Mouse (Mus musculus): Measurements from ENCODE around the gene Gm49027.
A peak's percentile ranks its signal among the peaks of the same experiment; 100 is the strongest.
"Not testable (repeated sequence)": the region's sequence is repeated elsewhere in the genome, so short reads cannot be mapped to it uniquely, and the experiment has no call there.

The Gm49027 gene

DNA sequence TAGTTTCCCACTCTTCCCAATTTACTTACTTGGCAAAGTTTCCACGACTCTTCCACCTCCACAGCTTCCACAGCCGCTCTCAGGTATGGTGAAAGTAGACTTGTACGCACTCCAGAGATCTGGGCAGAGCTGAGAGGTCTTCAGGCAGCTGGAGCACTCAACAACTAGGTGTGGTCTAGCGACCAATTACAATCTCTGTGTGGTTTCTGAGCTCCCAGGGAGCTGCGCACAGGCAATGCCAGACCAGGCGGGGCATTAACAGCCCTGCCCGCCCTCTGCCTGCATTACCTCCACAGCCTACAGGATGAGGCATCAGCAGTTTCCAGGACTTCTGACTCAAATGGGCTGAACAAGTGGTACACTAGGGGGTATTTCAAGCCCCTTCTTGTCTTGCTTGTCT is at the start of gene Gm49027:
TSS of gene Gm49027 (minus strand) at position 208 of the 400 bp plus-strand sequence.
- DNase-seq (ENCODE audit: low spot score) = no peak

- no peak for DNase-seq (ENCODE audit: low spot score)
Measured at GRCm38 (mm10) chr5:123573362-123573761, 48.1 kb upstream of the Gm49027 start.

- peak; percentile 100 for DNase-seq (ENCODE audit: low spot score)
Measured at GRCm38 (mm10) chr5:123572357-123573186, 47.3 kb upstream of the Gm49027 start, which contains the start of gene Vps33a. Gene Vps33a, minus strand, starts transcription at chr5:123573038.

DNA sequence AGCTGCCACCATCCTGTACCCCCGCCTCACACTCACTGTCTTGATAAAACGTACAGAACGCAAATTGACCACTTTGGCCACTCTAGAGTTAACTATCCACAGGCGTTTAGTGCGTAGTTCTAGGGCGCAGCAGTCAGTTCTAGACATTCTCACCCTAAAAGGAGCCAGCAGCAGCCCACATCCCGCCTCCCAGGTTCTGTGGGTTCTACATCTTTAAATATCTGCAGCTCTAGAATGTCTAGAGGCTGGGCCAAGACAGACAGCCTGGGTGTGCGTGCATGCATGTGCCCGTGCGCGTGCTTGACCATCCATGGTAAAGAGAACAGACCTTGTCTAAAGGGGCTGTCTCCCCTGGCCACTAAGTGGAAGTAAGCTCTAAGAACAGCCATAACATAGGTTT is 35.8 kb upstream of the Gm49027 start:
- DNase-seq (ENCODE audit: low spot score) = no peak

DNA sequence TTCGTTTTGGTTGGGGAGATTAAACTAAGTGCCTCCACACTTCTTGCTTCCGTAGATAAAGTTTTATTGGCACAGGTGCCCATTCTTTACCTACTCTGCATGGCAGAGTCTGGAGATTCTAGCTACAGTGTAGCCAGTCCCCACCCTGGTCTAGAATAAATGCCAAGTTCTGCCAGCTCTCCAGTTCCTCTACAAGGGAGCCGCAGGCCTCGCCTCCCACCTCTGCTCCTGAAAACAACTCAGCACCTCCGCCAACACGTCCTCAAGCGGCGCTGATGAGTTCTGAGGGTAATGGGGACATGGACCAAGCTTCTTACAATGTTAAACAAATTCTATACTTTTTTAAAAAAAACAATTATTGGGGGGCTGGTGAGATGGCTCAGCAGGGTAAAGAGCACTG is 34.3 kb upstream of the Gm49027 start:
- DNase-seq (ENCODE audit: low spot score) = no peak

DNA sequence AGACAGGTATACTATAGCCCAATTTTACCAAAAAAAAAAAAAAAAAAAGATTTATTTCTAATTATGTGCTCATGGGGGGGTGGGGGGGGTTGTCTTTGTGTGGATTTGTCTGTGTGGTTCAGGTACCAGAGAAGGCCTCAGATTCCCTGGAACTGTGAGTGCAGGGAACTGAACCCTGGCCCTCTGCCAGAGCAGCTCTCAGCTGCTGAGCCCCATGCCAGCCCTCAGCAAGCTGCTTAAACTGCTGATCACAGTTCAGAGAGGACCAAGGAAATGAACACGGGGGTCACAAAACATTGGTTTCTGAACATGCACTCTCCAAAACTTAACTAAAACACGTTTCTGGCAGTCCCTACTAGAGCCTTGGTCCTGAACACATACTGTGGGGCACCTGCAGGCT is 31.2 kb upstream of the Gm49027 start:
- no peak for DNase-seq (ENCODE audit: low spot score)

DNA sequence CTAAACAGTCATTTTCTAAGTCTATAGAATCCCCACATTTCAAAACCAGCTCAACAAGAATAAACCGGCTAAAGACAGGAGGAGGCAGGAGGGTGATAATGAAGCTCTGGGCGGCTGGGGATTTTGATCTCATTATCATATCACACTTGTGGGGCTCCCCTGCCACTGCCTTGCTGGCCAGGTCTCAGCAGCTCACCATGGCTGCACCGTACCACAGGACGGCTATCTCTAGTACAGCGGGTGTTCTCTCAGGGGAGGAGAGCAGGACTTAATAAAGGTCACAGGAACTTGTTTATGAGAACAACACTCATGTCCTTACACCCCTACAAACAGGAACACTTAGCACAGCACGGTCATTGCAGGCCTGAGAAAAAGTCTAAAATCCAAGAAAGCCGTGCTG is 30.4 kb upstream of the Gm49027 start:
- no peak for DNase-seq (ENCODE audit: low spot score)

- no peak for DNase-seq (ENCODE audit: low spot score)
Measured at GRCm38 (mm10) chr5:123533801-123534200, 8.5 kb upstream of the Gm49027 start.

GRCm38 (mm10) chr5:123530056-123530455 is 4.8 kb upstream of the Gm49027 start:
- no peak for DNase-seq (ENCODE audit: low spot score)

- DNase-seq (ENCODE audit: low spot score) = no peak
Measured at GRCm38 (mm10) chr5:123528641-123529040, 3.4 kb upstream of the Gm49027 start.

- DNase-seq (ENCODE audit: low spot score) = no peak
Measured at GRCm38 (mm10) chr5:123525916-123526495, 718 bp upstream of the Gm49027 start.

DNA sequence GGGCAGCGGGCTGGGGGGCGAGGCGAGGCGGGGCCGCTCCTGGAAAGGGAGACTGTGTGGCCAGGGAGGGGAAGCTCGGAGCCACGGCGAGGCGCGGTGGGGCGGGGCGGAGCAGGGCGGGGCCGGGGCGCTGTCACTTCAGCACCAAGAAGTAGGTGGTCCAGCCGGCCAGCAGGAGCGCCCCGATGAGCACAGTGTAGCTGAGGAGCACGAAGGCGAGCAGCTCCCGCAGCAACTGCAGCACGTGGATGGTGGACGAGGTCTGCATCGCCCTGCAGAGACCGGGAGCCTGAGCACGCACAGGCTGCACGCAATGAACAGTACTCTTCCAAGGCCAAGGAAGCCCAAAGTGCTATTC is 916 bp downstream of the Gm49027 start:
- DNase-seq (ENCODE audit: low spot score) = peak; percentile 86

DNA sequence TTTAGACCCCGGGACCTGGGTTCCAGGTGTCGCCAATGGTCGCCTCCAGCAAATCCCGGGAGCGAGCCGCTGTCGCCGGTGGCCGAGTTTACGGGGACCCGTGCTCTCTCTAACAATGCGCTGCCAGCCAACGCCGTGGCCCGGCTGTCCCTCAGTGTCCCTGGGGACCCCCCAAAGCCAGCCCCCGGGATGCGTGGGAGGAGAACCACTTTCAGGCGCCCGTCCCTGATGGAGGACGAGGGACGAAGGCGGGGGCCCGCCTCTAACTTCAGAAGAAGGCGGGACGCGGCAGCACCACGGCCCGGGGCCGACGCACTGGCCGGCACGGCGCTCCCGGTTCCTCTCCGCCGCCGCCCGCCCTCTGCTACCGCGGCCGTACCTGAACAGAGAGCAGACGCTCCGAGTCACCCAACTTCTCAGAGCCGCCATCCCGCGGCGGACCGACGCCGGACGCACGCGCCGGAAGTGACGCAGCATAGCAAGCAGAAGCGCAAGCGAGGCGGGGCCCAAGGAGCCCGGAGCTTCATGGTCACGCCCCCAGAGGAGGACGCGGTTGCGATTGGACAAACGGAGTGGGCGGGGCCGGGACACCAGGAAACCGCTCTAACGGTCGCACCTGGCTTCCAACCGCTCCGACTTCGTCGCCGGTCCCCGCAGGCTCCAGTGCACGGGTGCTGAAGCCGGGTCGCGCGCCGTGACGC is 1.4 kb downstream of the Gm49027 start, which contains the start of gene Diablo:
TSS of gene Diablo (minus strand) at position 485 of the 701 bp plus-strand sequence.
- peak; percentile 100 for DNase-seq (ENCODE audit: low spot score)

GRCm38 (mm10) chr5:123522166-123522565 is 3.1 kb downstream of the Gm49027 start:
- DNase-seq (ENCODE audit: low spot score) = no peak

DNA sequence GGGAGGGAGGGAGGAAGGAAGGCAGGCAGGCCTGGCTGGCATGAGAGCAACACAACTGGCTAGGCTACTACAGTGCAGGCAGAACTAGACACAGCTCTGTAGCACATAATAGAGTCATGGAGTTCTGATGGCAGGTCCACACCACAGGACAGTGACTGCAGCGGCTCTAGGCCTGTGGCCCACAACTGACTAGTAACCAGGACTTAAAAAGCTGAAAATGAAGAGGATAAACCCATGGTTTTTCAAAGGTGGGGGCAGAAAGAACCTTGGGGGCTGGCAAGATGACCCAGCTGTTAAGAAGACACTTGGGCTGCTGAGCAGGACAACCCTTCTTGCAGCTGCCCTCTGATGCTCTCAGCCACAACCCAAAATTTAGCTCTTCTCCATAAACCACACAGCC is 3.7 kb downstream of the Gm49027 start:
- no peak for DNase-seq (ENCODE audit: low spot score)

- DNase-seq (ENCODE audit: low spot score) = no peak
Measured at GRCm38 (mm10) chr5:123520666-123521065, 4.6 kb downstream of the Gm49027 start.

GRCm38 (mm10) chr5:123514871-123515270 is 10.4 kb downstream of the Gm49027 start:
- no peak for DNase-seq (ENCODE audit: low spot score)

DNA sequence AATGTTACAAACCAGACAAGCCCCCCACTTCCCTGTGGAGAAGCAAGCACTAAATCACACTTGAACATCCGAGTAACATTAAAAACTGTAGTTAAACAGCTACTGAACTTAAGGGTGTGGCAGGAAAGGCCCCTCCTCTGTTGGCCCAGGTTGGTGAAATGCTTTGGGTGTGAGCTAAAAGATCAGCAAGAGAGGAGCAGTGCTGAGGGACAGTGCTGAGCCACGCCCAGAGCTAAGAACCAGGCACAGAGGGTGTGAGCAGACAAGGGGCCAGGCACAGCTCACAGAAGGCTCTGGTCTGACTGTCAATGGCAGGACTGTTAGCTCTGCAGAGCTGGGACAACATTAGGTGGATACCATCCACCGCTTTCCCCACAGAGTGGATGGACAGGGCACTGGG is 13.2 kb downstream of the Gm49027 start:
- DNase-seq (ENCODE audit: low spot score) = no peak

- not testable (repeated sequence) for DNase-seq (ENCODE audit: low spot score)
Measured at GRCm38 (mm10) chr5:123511426-123511825, 13.9 kb downstream of the Gm49027 start.

DNA sequence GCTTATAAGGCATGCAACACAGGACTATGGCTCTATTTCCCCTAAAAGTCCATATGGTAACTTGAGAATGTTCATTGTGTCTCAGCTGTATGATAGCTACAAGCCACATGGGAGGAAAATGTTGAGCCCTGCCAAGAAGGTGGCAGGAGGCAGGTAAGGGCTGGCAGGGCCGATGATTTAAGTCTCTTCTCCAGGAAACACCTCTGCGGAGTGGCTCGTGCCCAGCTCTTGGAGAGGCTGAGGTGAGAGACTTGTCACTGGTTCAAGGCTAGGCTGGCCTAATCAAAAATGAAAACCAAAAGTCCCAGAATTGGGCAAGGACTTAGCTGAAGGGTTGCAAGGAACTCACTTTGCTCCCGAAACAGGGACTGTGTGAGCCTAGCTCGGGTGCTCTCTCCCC is 15.1 kb downstream of the Gm49027 start, which contains the start of gene B3gnt4:
TSS of gene B3gnt4 (plus strand) at position 301 of the 400 bp plus-strand sequence.
- no peak for DNase-seq (ENCODE audit: low spot score)

GRCm38 (mm10) chr5:123508921-123509320 is 16.4 kb downstream of the Gm49027 start:
- DNase-seq (ENCODE audit: low spot score) = peak; percentile 31

- peak; percentile 84 for DNase-seq (ENCODE audit: low spot score)
Measured at GRCm38 (mm10) chr5:123507936-123508723, 17.2 kb downstream of the Gm49027 start.

All from embryo, embryonic 10 days (tissue).